In genomic region chr2:181679951-181680715, GRCm38 (mm10) we compare ENCODE assay signal across 7 mouse cellular contexts. TPM values are rescaled to one million over a fixed set of nuclear protein-coding genes. Genes with fewer than 3 reads are reported as not detected.
A peak's percentile ranks its signal among the peaks of the same experiment; 100 is the strongest.
DNase-seq lines count a peak whose midpoint lies in the region; ATAC-seq lines count a peak whose summit lies in the region.

Gene Tcea2 (plus strand): TSS chr2:181680310.

- peak within 1 kb of the TSS; percentile 95 for H3K4me2 ChIP-seq in intestine, embryonic 14.5 days (ENCODE audit: low read length)

- H3K36me3 ChIP-seq in intestine, embryonic 14.5 days (ENCODE audit: control insufficient read depth, insufficient read depth, low read length): peaks cover 4% of the 10 kb centered on the region; the same call in 1 of the 2 replicates

- peak; percentile 41 for ATAC-seq in common myeloid progenitor, adult 5-6 weeks (replicated peaks; ENCODE audit: low read depth, poor library complexity, severe bottlenecking)
- peak; percentile 63 for ATAC-seq in intestine, embryonic 14.5 days (replicated peaks; ENCODE audit: low FRiP score, low TSS enrichment, low read depth)

- peak; percentile 79 to 94 for DNase-seq in adrenal gland, adult (ENCODE audit: inconsistent age in 2 of 2, low spot score in 1 of 2)
- DNase-seq in gastrocnemius, postnatal 25 days: peak; percentile 73
- peak; percentile 90 for DNase-seq in intestine, embryonic 14.5 days (ENCODE audit: low spot score)
- DNase-seq in left cerebral cortex, postnatal 36 days (ENCODE audit: low spot score in 2 of 2): peak; percentile 80 to 83
- DNase-seq in mesoderm, embryonic 11.5 days (ENCODE audit: low read depth, low spot score): peak; percentile 75
- peak; percentile 64 for DNase-seq in skeletal muscle tissue, adult 2 months (ENCODE audit: low read depth, low spot score)

- under 1% methylated on average over 69 of the region's 69 CpGs for WGBS in intestine, embryonic 14.5 days

- intact Hi-C loops in left cerebral cortex, postnatal 36 days (cut with DNase I): loop anchor here (2.0 to 10.0 kb wide), 2 partner anchors 21 to 285 kb away; no protein-coding TSS in a partner anchor

- peaks cover 11% of the 10 kb centered on the region; the same call in 1 of the 2 replicates for H3K4me1 ChIP-seq in intestine, embryonic 14.5 days (replicated peaks; ENCODE audit: control insufficient read depth, insufficient read depth, low read length)

- peak within 1 kb of the TSS; percentile 84 for H3K9ac ChIP-seq in intestine, embryonic 14.5 days (ENCODE audit: low read length)

- no peaks in the 10 kb centered on the region for H3K9me3 ChIP-seq in intestine, embryonic 14.5 days (ENCODE audit: control insufficient read depth, low read length)

- no peaks in the 10 kb centered on the region for H3K27me3 ChIP-seq in intestine, embryonic 14.5 days (replicated peaks; ENCODE audit: control insufficient read depth, insufficient read depth, low read length)

- no peak within 1 kb of the TSS; the same call in 1 of the 2 replicates for H3K27ac ChIP-seq in intestine, embryonic 14.5 days (ENCODE audit: low read depth)

- H3K4me3 ChIP-seq in intestine, embryonic 14.5 days (ENCODE audit: low read depth, low read length): peak within 1 kb of the TSS; percentile 66

RNA-seq across cellular contexts. Expression of gene Tcea2, which starts in this region (rescaled TPM):
- 3.3 and 9.6 TPM in 2 replicates for total RNA-seq in common myeloid progenitor, adult 5-6 weeks (2017)
- 1 to 10 TPM; 6.0 to 7.2 TPM for total RNA-seq in gastrocnemius, postnatal 25 days (2021)
- polyA plus RNA-seq in intestine, embryonic 14.5 days (2014; fragmentation: Nextera tagmentation; extraction: Ambion mirVana): 24.7 and 25.3 TPM in 2 replicates
- 10 to 100 TPM; 64.9 to 75.5 TPM for total RNA-seq in left cerebral cortex, postnatal 36 days (2021)
